Mouse (Mus musculus) liver, embryonic 12.5 days (tissue): ENCODE results near the gene Fam45a. TPM values are rescaled to one million over a fixed set of nuclear protein-coding genes. Genes with fewer than 3 reads are reported as not detected.

ENCODE experiments used
- ATAC-seq: fragments of 200-750 bp; cut with Nextera tagmentation; 2 replicates; pipeline ENCODE4 v1.8.0; 2017; ENCODE audit warnings: moderate number of reproducible peaks, mild to moderate bottlenecking, moderate library complexity
- H3K27ac ChIP-seq: fragments of 300-500 bp; sonication (generic); 2 replicates; pipeline ENCODE4 v1.5.1; 2016; ENCODE audit warnings: mild to moderate bottlenecking
- H3K27me3 ChIP-seq: fragments of 300-500 bp; sonication (generic); replicated peaks from 2 replicates; pipeline ENCODE4 v1.6.1; 2016; ENCODE audit warnings: mild to moderate bottlenecking, moderate library complexity
- H3K36me3 ChIP-seq: fragments of 300-500 bp; sonication (generic); 2 replicates; pipeline ENCODE4 v1.6.1; 2016; ENCODE audit warnings: mild to moderate bottlenecking, moderate library complexity
- H3K4me1 ChIP-seq: fragments of 300-500 bp; sonication (generic); 2 replicates; pipeline ENCODE4 v1.6.1; 2016
- H3K4me2 ChIP-seq: fragments of 300-500 bp; sonication (generic); 2 replicates; pipeline ENCODE4 v1.6.1; 2016; ENCODE audit warnings: mild to moderate bottlenecking, moderate library complexity
- H3K4me3 ChIP-seq: fragments of 300-500 bp; sonication (generic); 2 replicates; pipeline ENCODE4 v1.5.1; 2016; ENCODE audit warnings: mild to moderate bottlenecking, moderate library complexity
- H3K9ac ChIP-seq: fragments of 300-500 bp; sonication (generic); 2 replicates; pipeline ENCODE4 v1.6.1; 2016; ENCODE audit warnings: mild to moderate bottlenecking, moderate library complexity
- H3K9me3 ChIP-seq: fragments of 300-500 bp; sonication (generic); replicated peaks from 2 replicates; pipeline ENCODE4 v1.6.1; 2016; ENCODE audit warnings: mild to moderate bottlenecking, moderate library complexity
- WGBS: fragments of 180-500 bp; shearing (Covaris S2); methylation state at CpG from one replicate; pipeline ENCODE4 v1.1.7; 2016; ENCODE audit not compliant: insufficient replicate concordance; 5-methylcytosine and 5-hydroxymethylcytosine counted together
- polyA plus RNA-seq: library from polyadenylated mRNA; unstranded; fragments of >200 nt; fragmentation: Nextera tagmentation; extraction: Ambion mirVana; gene quantifications from 2 replicates; pipeline ENCODE4 v1.2.1, GENCODE M21; 2016

The Fam45a gene
- 25.4 and 25.7 TPM in 2 replicates for polyA plus RNA-seq

GRCm38 (mm10) chr19:60811098-60812035 lies at the start of gene Fam45a:
Gene Fam45a, plus strand, starts transcription at chr19:60811585.
- Histone ChIP-seq H3K36me3 (peaks cover 21% of the 10 kb centered on the region), H3K9ac (peak within 1 kb of the TSS; percentile 87), H3K9me3 (no peaks in the 10 kb centered on the region), H3K4me3 (peak within 1 kb of the TSS; percentile 86), H3K4me2 (peak within 1 kb of the TSS; percentile 83), H3K4me1 (peaks cover 44% of the 10 kb centered on the region), H3K27ac (peak within 1 kb of the TSS; percentile 88), H3K27me3 (no peaks in the 10 kb centered on the region)
- 3% methylated on average over 45 of the region's 45 CpGs for WGBS
- ATAC-seq = peak; percentile 100

- WGBS = 80% methylated on average over 6 of the region's 6 CpGs
- Histone ChIP-seq H3K27me3 (no peaks in the 10 kb centered on the region), H3K9me3 (no peaks in the 10 kb centered on the region), H3K27ac (no peak overlapping the region), H3K4me2 (no peak overlapping the region), H3K9ac (no peak overlapping the region), H3K36me3 (peaks cover 95% of the 10 kb centered on the region), H3K4me3 (no peak overlapping the region), H3K4me1 (no peaks in the 10 kb centered on the region)
- ATAC-seq = no peak
Measured at GRCm38 (mm10) chr19:60773366-60773765, 38.0 kb upstream of the Fam45a start.

- Histone ChIP-seq H3K9ac (no peak overlapping the region), H3K4me3 (no peak overlapping the region), H3K36me3 (peaks cover 72% of the 10 kb centered on the region), H3K27ac (no peak overlapping the region), H3K4me1 (peaks cover 34% of the 10 kb centered on the region), H3K4me2 (no peak overlapping the region), H3K9me3 (no peaks in the 10 kb centered on the region), H3K27me3 (no peaks in the 10 kb centered on the region)
- no peak for ATAC-seq
- WGBS = 79% methylated on average over 3 of the region's 3 CpGs
Measured at GRCm38 (mm10) chr19:60782034-60782433, 29.4 kb upstream of the Fam45a start.

- ATAC-seq = no peak
- Histone ChIP-seq H3K36me3 (peaks cover 54% of the 10 kb centered on the region), H3K9ac (no peak overlapping the region; the same call in 1 of the 2 replicates), H3K27me3 (no peaks in the 10 kb centered on the region), H3K9me3 (no peaks in the 10 kb centered on the region), H3K4me1 (peaks cover 48% of the 10 kb centered on the region), H3K4me3 (no peak overlapping the region), H3K27ac (no peak overlapping the region), H3K4me2 (no peak overlapping the region)
- WGBS = 13% methylated on average over 1 of the region's 1 CpGs
Measured at GRCm38 (mm10) chr19:60784712-60785111, 26.7 kb upstream of the Fam45a start.

- no peak for ATAC-seq
- H3K4me2 ChIP-seq = peak overlapping the region; percentile 92
- 52% methylated on average over 2 of the region's 2 CpGs for WGBS
- 0 out of 2 replicates have a peak overlapping the region, but pooled peaks have one; percentile 30 for H3K27ac ChIP-seq
- peaks cover 29% of the 10 kb centered on the region for H3K36me3 ChIP-seq
- peak overlapping the region; percentile 99 for H3K4me3 ChIP-seq
- H3K27me3 ChIP-seq = no peaks in the 10 kb centered on the region
- H3K9me3 ChIP-seq = no peaks in the 10 kb centered on the region
- peaks cover 56% of the 10 kb centered on the region for H3K4me1 ChIP-seq
- H3K9ac ChIP-seq = peak overlapping the region; percentile 100
Measured at GRCm38 (mm10) chr19:60787465-60788150, 23.8 kb upstream of the Fam45a start.

GRCm38 (mm10) chr19:60788214-60788960 lies 23.0 kb upstream of the Fam45a start:
- ATAC-seq = no peak
- Histone ChIP-seq H3K27ac (peak overlapping the region; percentile 37; the same call in 1 of the 2 replicates), H3K27me3 (no peaks in the 10 kb centered on the region), H3K9me3 (no peaks in the 10 kb centered on the region), H3K36me3 (peaks cover 25% of the 10 kb centered on the region), H3K9ac (peak overlapping the region; percentile 100), H3K4me3 (peak overlapping the region; percentile 99), H3K4me1 (peaks cover 53% of the 10 kb centered on the region), H3K4me2 (peak overlapping the region; percentile 92)
- 30% methylated on average over 6 of the region's 6 CpGs for WGBS

- H3K36me3 ChIP-seq = peaks cover 15% of the 10 kb centered on the region
- ATAC-seq = no peak
- no peaks in the 10 kb centered on the region for H3K9me3 ChIP-seq
- H3K4me3 ChIP-seq = peak overlapping the region; percentile 99
- peaks cover 51% of the 10 kb centered on the region for H3K4me1 ChIP-seq
- peak overlapping the region; percentile 92 for H3K4me2 ChIP-seq
- H3K9ac ChIP-seq = peak overlapping the region; percentile 100
- no peaks in the 10 kb centered on the region for H3K27me3 ChIP-seq
- WGBS = 1% methylated on average over 7 of the region's 7 CpGs
- peak overlapping the region; percentile 99 for H3K27ac ChIP-seq
Measured at GRCm38 (mm10) chr19:60789452-60789851, 21.9 kb upstream of the Fam45a start.

- peaks cover 11% of the 10 kb centered on the region for H3K36me3 ChIP-seq
- no peaks in the 10 kb centered on the region for H3K9me3 ChIP-seq
- H3K4me2 ChIP-seq = peak overlapping the region; percentile 92
- no peaks in the 10 kb centered on the region for H3K27me3 ChIP-seq
- ATAC-seq = peak; percentile 68
- H3K27ac ChIP-seq = peak overlapping the region; percentile 99
- peaks cover 49% of the 10 kb centered on the region for H3K4me1 ChIP-seq
- H3K9ac ChIP-seq = peak overlapping the region; percentile 100
- H3K4me3 ChIP-seq = peak overlapping the region; percentile 99
- under 1% methylated on average over 58 of the region's 60 CpGs for WGBS
Measured at GRCm38 (mm10) chr19:60789919-60790506, 21.4 kb upstream of the Fam45a start.

- Histone ChIP-seq H3K27me3 (no peaks in the 10 kb centered on the region), H3K36me3 (peaks cover 11% of the 10 kb centered on the region), H3K4me2 (peak within 1 kb of the TSS; percentile 92), H3K9ac (peak within 1 kb of the TSS; percentile 100), H3K9me3 (no peaks in the 10 kb centered on the region), H3K27ac (peak within 1 kb of the TSS; percentile 99), H3K4me1 (peaks cover 51% of the 10 kb centered on the region), H3K4me3 (peak within 1 kb of the TSS; percentile 99)
- peak; percentile 93 for ATAC-seq
- under 1% methylated on average over 57 of the region's 57 CpGs for WGBS
Measured at GRCm38 (mm10) chr19:60790551-60791161, 20.7 kb upstream of the Fam45a start, which contains the start of gene Eif3a. Gene Eif3a, minus strand, starts transcription at chr19:60790658.

- H3K36me3 ChIP-seq = peaks cover 7% of the 10 kb centered on the region
- WGBS = 15% methylated on average over 9 of the region's 9 CpGs
- H3K9ac ChIP-seq = peak overlapping the region; percentile 100
- H3K9me3 ChIP-seq = no peaks in the 10 kb centered on the region
- H3K27me3 ChIP-seq = no peaks in the 10 kb centered on the region
- H3K4me2 ChIP-seq = peak overlapping the region; percentile 92
- ATAC-seq = no peak
- peak overlapping the region; percentile 99 for H3K4me3 ChIP-seq
- H3K27ac ChIP-seq = peak overlapping the region; percentile 99
- peaks cover 46% of the 10 kb centered on the region for H3K4me1 ChIP-seq
Measured at GRCm38 (mm10) chr19:60791164-60791563, 20.2 kb upstream of the Fam45a start.
